Mouse (Mus musculus): ENCODE results near the gene Insc. TPM values are rescaled to one million over a fixed set of nuclear protein-coding genes. Genes with fewer than 3 reads are reported as not detected.

Insc gene
- total RNA-seq, 2 experiments from 2014 or later = 2.6 to 2.9 TPM

GRCm38 (mm10) chr7:114896966-114897697 is 153.6 kb downstream of the Insc start:
- DNase-seq (ENCODE audit: low spot score in 2 of 2) = no peak

Other genes starting within 250 kb of the Insc start
- 1 to 10 TPM in 1 of 2 experiments, under 1 TPM in 1; 0.93 to 1.7 TPM for gene Cyp2r1, start 180.7 kb upstream of the Insc start, total RNA-seq (2021)
- gene Calca, start 107.3 kb upstream of the Insc start, total RNA-seq (2021) = 1 to 10 TPM in 1 of 2 experiments, under 1 TPM in 1; 0.98 to 1.2 TPM
- gene Calcb, start 25.1 kb upstream of the Insc start, total RNA-seq (2021) = under 1 TPM in 1 of 2 experiments, not detected in 1; 0.56 TPM